Mouse (Mus musculus) embryonic facial prominence, embryonic 13.5 days (tissue): ENCODE data around the gene Zscan12. TPM values are rescaled to one million over a fixed set of nuclear protein-coding genes. Genes with fewer than 3 reads are reported as not detected.

Source experiments
- microRNA-seq: library from miRNA; unstranded; fragments of <30 nt; microRNA quantifications from one replicate; pipeline ENCODE4, GENCODE M21; 2016
- polyA plus RNA-seq: library from polyadenylated mRNA; unstranded; fragments of >200 nt; fragmentation: Nextera tagmentation; extraction: Ambion mirVana; gene quantifications from 2 replicates; pipeline ENCODE4 v1.2.1, GENCODE M21; 2015

Zscan12 gene
- polyA plus RNA-seq, 1 experiment from 2014 or later, result 13.6 TPM

Small RNAs within 50 kb of the gene (microRNA-seq; reads per million reads assigned to microRNA genes)
- gene Mir6942, result not detected

Other genes with a start within 250 kb of the Zscan12 start
- gene Olfr263, start 233.2 kb upstream of the Zscan12 start, polyA plus RNA-seq, result not detected in 2 replicates
- gene Olfr1368, start 217.0 kb upstream of the Zscan12 start, polyA plus RNA-seq, result not detected in 2 replicates
- gene Trim27, start 183.4 kb upstream of the Zscan12 start, polyA plus RNA-seq, result 129 and 143 TPM in 2 replicates
- gene Gpx5, start 70.1 kb upstream of the Zscan12 start, polyA plus RNA-seq, result not detected in 2 replicates
- gene Gpx6, start 50.7 kb upstream of the Zscan12 start, polyA plus RNA-seq, result 0.38 and 0.39 TPM in 2 replicates
- gene Olfr1367, start 15.9 kb upstream of the Zscan12 start, polyA plus RNA-seq, result not detected in 2 replicates
- 103 and 108 TPM in 2 replicates for gene Zkscan3, start 39.9 kb downstream of the Zscan12 start, polyA plus RNA-seq
- gene Pgbd1, start 78.2 kb downstream of the Zscan12 start, polyA plus RNA-seq, result 3.2 and 4.6 TPM in 2 replicates
- gene Zscan26, start 90.9 kb downstream of the Zscan12 start, polyA plus RNA-seq, result 36.7 and 40.2 TPM in 2 replicates
- gene Nkapl, start 105.7 kb downstream of the Zscan12 start, polyA plus RNA-seq, result 2.8 and 3.5 TPM in 2 replicates
- gene Zkscan4, start 116.1 kb downstream of the Zscan12 start, polyA plus RNA-seq, result 4.6 and 5.0 TPM in 2 replicates
- gene Gm10065, start 116.6 kb downstream of the Zscan12 start, polyA plus RNA-seq, result not detected in 2 replicates
- 0.53 and 1.0 TPM in 2 replicates for gene AK157302, start 132.4 kb downstream of the Zscan12 start, polyA plus RNA-seq
- gene Gm11273, start 138.6 kb downstream of the Zscan12 start, polyA plus RNA-seq, result 5.3 and 15.9 TPM in 2 replicates
- 5.2 and 7.5 TPM in 2 replicates for gene Zkscan8, start 168.3 kb downstream of the Zscan12 start, polyA plus RNA-seq
- 0.17 and 0.36 TPM in 2 replicates for gene Olfr1366, start 180.0 kb downstream of the Zscan12 start, polyA plus RNA-seq
- 0.08 TPM in 1 of 2 replicates, not detected in the other for gene Olfr1535, start 197.1 kb downstream of the Zscan12 start, polyA plus RNA-seq
- not detected in 2 replicates for gene Olfr1364, start 218.9 kb downstream of the Zscan12 start, polyA plus RNA-seq